Mouse (Mus musculus) lung, adult 2 months (tissue): ENCODE measurements around the gene Oit3. TPM values are rescaled to one million over a fixed set of nuclear protein-coding genes. Genes with fewer than 3 reads are reported as not detected.

Experiments used
- DNase-seq: peaks from one replicate; pipeline ENCODE4 v3.0.0; 2022
- H3K4me1 ChIP-seq: fragments of 200-500 bp; 2 replicates; pipeline ENCODE4 v1.6.1; 2011; ENCODE audit warnings: low read length; ENCODE audit not compliant: control insufficient read depth, insufficient read depth
- H3K4me3 ChIP-seq: fragments of 200-500 bp; replicated peaks from 2 replicates; pipeline ENCODE3; 2011; ENCODE audit warnings: low read depth, mild to moderate bottlenecking, control low read depth, low read length; ENCODE audit errors: extremely low read depth
- CTCF ChIP-seq: fragments of 200-500 bp; IDR thresholded peaks from 2 replicates; pipeline ENCODE4 v1.5.1; 2011; ENCODE audit warnings: mild to moderate bottlenecking, low read length, control low read depth; ENCODE audit not compliant: insufficient read depth
- POLR2A ChIP-seq: fragments of 200-500 bp; IDR thresholded peaks from 2 replicates; pipeline ENCODE4 v1.6.1; 2011; ENCODE audit warnings: low read depth, mild to moderate bottlenecking, control low read depth, low read length, borderline replicate concordance; ENCODE audit errors: extremely low read depth
- WGBS: fragments of 180-500 bp; shearing (Covaris S2); methylation state at CpG from one replicate; pipeline ENCODE4 v1.1.7; 2018; 5-methylcytosine and 5-hydroxymethylcytosine counted together
- polyA plus RNA-seq: library from polyadenylated mRNA; depleted of rRNA; stranded (reverse); fragments of >200 nt; gene quantifications from 2 replicates; pipeline ENCODE4 v1.2.3, GENCODE M21; 2012

The Oit3 gene
- polyA plus RNA-seq, 1 experiment = 0.78 TPM

DNA sequence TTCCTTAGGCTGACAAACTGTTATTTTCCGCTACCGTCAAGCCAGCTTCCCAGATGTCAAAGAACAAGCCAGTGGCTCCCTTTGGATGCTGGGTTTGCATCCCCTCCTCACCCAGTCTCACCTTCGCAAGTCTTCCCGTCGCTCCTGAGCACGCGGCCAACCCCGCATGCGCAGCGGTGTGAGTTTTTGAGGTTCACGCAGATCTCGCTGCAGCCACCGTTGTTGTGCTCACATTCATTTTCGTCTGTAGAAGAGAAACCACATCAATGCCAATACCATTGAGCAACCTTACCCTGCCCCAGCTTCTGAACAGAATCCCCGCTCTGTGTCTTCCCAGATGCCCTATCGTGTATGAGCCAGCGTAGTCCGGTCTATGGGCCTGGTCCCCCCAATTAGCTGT lies 5.8 kb downstream of the Oit3 start:
- 94% methylated on average over 18 of the region's 18 CpGs for WGBS
- TF ChIP-seq CTCF = no peak
- no peak for TF ChIP-seq POLR2A

DNA sequence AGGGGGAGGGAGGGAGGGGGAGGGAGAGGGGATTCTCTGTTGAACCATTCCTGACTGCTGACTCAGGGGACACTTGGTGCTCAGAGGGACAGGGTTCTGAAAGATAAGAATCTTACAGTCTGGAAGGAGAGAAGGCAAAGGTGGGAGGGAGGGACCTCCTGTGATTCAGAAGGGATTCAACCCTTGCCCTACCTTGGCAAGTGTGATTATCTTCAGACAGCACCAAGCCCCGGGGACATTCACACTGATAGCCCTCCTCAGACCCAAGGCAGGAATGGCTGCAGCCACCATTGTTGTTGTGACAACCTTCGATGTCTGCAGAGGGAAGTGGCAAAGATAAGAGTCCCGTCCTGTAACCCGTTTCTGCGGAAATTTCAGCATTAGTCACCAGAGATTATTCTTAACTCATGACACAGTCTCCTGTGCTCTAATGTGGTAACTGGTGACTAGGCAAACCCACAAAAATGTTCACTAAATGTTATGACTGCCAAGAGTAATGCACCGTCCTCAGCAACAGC lies 10.8 kb downstream of the Oit3 start:
- WGBS = 22% methylated on average over 6 of the region's 6 CpGs
- no peak overlapping the region for H3K4me3 ChIP-seq
- H3K4me1 ChIP-seq = no peaks in the 10 kb centered on the region
- DNase-seq = no peak
- no peak for TF ChIP-seq POLR2A

More for the DNA sequence above, 5.8 kb downstream of the Oit3 start:
- no peak overlapping the region for H3K4me3 ChIP-seq
- H3K4me1 ChIP-seq = peaks cover 6% of the 10 kb centered on the region
- DNase-seq = no peak

DNA sequence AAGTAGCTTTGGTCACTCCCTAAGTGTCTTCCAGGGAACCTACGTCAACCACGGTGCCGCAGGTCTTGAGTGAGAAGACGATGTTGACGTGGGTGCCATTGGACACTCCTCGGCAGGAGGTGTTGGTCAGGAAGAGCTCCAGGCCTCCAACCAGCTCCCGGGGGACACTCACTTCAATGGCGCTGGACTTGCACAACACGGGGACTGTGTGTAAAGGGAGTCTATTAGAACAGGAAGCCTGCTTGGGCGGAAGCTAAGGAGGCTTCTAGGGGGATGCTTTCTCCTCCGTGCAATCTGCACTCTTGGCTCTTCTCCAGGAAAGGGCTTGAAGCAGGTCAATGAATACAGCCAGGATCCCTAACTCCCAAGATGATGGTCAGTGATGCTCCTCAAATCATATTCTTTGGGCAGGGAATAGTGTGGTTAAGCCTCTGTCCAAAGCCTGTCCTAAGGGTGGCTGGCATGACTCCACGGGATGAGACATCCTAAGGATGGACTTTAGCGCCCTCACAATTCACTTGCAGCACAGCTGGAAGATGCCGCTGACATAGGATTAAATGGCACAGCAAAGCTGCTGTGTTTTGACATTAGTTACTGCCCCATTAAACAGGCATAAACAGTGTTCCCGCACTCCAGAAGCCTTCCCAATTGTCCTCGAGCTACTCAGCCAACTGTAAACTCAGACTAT lies 12.0 kb downstream of the Oit3 start:
- 75% methylated on average over 16 of the region's 16 CpGs for WGBS
- H3K4me3 ChIP-seq = no peak overlapping the region
- TF ChIP-seq POLR2A (no peak), CTCF (no peak)
- no peaks in the 10 kb centered on the region for H3K4me1 ChIP-seq
- DNase-seq = no peak

DNA sequence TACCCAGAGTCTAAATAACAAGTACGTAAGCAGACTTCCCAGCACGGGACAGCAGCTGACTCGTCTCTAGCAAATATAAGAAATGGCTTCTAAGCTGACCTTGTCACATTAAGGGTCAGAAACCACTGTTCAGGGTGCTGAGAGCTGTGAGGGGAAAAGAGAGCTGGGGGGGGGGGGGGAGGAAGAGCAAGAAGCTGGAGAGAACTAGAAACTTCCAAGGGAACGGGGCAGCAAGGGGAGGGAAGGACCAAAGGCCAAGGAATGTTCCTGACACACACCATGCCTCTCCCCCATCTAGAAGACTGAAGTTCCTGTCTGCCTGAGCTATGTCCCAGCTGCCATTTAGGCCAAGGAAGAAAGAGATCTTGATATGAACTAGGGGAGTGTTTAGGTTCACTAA lies 15.2 kb downstream of the Oit3 start:
- WGBS = 69% methylated on average over 4 of the region's 4 CpGs
- no peak for TF ChIP-seq POLR2A
- no peak for TF ChIP-seq CTCF
- Histone ChIP-seq H3K4me3 (no peak overlapping the region), H3K4me1 (no peaks in the 10 kb centered on the region)
- no peak for DNase-seq

DNA sequence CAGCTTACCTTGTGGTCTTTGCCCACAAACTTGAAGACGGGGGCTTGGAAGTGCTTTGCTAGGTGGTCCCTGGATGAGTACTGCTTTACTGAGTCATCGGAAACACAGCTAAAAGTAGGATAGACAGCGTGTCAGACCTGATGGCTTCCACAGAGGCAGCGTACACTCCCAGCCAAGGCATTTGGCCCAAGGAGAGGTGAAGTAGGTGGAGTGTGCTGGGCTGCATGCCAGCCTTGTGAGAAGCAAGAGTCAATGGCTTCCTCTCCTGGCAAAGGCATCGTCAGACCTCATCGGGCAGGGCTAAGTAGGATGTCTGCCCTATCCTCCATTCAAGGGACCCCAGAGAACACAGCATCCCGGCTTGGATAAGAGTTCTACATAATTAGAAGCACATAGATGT lies 16.2 kb downstream of the Oit3 start:
- DNase-seq = peak; percentile 83
- 30% methylated on average over 7 of the region's 7 CpGs for WGBS
- no peak overlapping the region for H3K4me3 ChIP-seq
- no peaks in the 10 kb centered on the region for H3K4me1 ChIP-seq
- TF ChIP-seq POLR2A (peak; percentile 22; the same call in 1 of the 2 replicates), CTCF (no peak)

DNA sequence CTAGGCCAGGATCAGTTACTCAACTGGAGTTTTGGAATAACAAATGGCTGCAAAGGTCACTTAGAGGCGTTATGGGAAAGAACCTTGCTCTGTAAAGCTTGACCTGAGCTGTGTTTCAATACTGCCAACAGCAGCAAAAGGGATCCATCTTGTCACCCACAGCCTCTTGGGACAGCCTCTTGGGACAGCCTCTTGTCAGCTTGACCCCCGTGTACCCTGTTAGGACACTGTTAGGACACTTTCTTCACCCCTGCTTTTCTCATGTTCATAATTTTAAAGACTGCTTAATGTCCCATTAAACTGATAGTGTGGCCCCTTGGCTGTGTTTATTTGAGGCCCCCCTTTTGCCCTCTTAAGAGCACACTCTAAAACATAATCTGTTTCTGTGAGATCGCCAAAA lies 17.1 kb downstream of the Oit3 start:
- no peak for DNase-seq
- H3K4me1 ChIP-seq = no peaks in the 10 kb centered on the region
- TF ChIP-seq POLR2A = no peak
- TF ChIP-seq CTCF = no peak
- WGBS = 69% methylated on average over 3 of the region's 3 CpGs
- no peak overlapping the region for H3K4me3 ChIP-seq

GRCm38 (mm10) chr10:59419516-59419915 lies 22.1 kb downstream of the Oit3 start:
- DNase-seq = no peak
- Histone ChIP-seq H3K4me1 (no peaks in the 10 kb centered on the region), H3K4me3 (no peak overlapping the region)
- WGBS = 86% methylated on average over 4 of the region's 4 CpGs
- TF ChIP-seq CTCF = no peak
- TF ChIP-seq POLR2A = no peak

DNA sequence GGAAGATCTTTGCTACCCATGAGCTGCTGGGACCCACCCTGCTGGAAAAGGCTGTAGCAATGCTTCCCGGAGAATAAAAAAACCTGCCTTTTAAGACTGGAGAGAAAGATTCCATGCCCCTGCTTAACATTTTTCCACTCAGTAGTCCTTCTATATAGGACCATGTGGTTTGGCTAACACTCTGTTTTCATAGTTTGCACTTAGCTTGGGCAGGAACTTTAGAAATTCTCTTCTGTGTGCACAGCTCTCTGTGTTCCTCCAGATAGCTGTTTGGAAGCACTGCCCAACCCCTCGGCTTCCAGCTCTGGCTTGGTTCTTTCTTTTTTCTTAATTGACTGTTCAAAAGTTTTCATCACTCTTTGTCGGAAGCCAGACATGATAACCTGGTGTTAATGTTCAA lies 25.0 kb downstream of the Oit3 start:
- Histone ChIP-seq H3K4me3 (no peak overlapping the region), H3K4me1 (no peaks in the 10 kb centered on the region)
- no peak for DNase-seq
- TF ChIP-seq POLR2A (no peak), CTCF (no peak)
- 50% methylated on average over 3 of the region's 3 CpGs for WGBS

GRCm38 (mm10) chr10:59413711-59414110 lies 27.9 kb downstream of the Oit3 start:
- no peak for TF ChIP-seq POLR2A
- no peak for TF ChIP-seq CTCF
- 93% methylated on average over 4 of the region's 4 CpGs for WGBS
- Histone ChIP-seq H3K4me1 (no peaks in the 10 kb centered on the region), H3K4me3 (no peak overlapping the region)
- no peak for DNase-seq

DNA sequence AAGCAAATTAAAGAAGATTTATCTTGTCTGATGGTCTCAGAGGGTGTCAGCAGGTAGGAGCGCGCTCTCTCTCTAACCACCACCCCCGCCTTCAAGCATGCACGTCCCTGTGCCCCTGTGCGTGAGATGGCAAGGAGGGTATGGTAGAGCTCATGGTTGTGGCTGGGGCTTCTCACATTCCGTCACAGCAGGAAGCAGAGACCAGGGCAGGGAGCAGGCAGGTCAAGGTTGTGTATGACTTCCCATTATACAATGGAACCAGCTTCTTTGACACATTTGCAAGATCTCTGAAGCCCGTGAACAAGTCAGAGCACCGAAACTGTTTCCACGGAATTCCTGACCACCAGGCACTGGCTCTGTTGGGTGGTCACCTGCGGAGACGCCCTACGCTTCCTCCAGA lies 31.3 kb downstream of the Oit3 start:
- 69% methylated on average over 12 of the region's 12 CpGs for WGBS
- TF ChIP-seq CTCF (no peak), POLR2A (no peak)
- Histone ChIP-seq H3K4me1 (no peaks in the 10 kb centered on the region), H3K4me3 (no peak overlapping the region)
- DNase-seq = no peak
